In the genomic region with DNA sequence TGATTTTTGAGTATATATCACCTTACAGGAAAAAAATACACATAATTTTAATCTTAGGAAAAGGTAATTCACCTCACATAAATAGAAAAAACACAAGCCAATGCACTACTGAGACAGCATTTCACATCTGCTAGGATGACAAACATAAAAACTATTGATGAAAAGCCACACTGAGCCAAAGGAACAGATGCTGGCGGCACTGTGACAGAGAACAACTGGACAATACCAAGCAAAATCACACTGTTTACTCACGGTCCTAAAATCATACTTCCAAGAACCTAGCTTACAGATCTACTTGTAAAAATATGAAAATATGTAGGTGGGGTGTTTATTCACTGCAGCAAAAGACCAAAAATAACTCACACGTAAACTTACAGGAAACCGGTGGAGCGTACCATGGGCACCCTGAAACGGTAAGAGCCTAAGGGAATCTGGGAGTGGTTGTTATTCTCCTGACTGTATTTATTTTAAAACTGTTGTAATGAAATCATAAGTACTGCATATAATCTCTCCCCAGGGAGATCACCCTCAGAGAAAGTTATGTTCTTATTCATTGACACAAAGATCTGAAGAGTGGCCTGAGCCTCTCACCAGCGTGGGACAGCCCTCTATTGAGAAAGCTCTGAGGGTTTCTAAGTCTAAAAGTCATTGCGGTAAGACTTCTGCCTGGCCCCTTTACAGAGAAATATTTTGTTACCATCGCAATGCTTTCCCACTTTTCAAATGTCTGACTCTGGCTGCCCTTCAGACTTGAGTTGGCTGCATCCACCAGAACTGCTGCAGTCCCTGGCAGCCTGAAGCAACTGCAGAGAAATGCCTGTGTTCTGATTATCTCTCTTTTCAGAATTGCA, we compare ENCODE assay signal across 9 mouse cellular contexts. TPM values are rescaled to one million over a fixed set of nuclear protein-coding genes. Genes with fewer than 3 reads are reported as not detected.
A peak's percentile ranks its signal among the peaks of the same experiment; 100 is the strongest.
DNase-seq lines count a peak whose midpoint lies in the region; ATAC-seq and TF ChIP-seq lines count a peak whose summit lies in the region.
"Had no signal": no experiment of that assay in that cellular context is flagged by ENCODE, and none has a peak within 500 bp of the region (broad histone marks: within the 10 kb centered on the region; RNA-seq: fewer than 3 reads in every experiment).

No protein-coding gene starts in this region.

- TF ChIP-seq CTCF in forebrain, postnatal 0 days (IDR thresholded peaks at IDR 0.05; ENCODE audit: low read depth) = no peak
- TF ChIP-seq CTCF in C2C12 (IDR thresholded peaks at IDR 0.05; ENCODE audit: control insufficient read depth, insufficient read depth, insufficient read length) = no peak
- no peak for TF ChIP-seq CTCF in intestine, postnatal 0 days (IDR thresholded peaks at IDR 0.05; ENCODE audit: low read depth)

- H3K9me3 ChIP-seq in forebrain, postnatal 0 days (ENCODE audit: low read length) = no peaks in the 10 kb centered on the region
- H3K9me3 ChIP-seq in forebrain, embryonic 12.5 days = no peaks in the 10 kb centered on the region
- no peaks in the 10 kb centered on the region for H3K9me3 ChIP-seq in embryonic facial prominence, embryonic 15.5 days (replicated peaks)
- H3K9me3 ChIP-seq in intestine, postnatal 0 days (ENCODE audit: control insufficient read depth) = no peaks in the 10 kb centered on the region
- H3K9me3 ChIP-seq: liver, embryonic 13.5 days had no signal

- no peak overlapping the region for H3K9ac ChIP-seq in forebrain, postnatal 0 days
- no peak overlapping the region for H3K9ac ChIP-seq in forebrain, embryonic 12.5 days
- no peak overlapping the region for H3K9ac ChIP-seq in embryonic facial prominence, embryonic 15.5 days
- H3K9ac ChIP-seq in intestine, postnatal 0 days (ENCODE audit: low read depth, low read length) = no peak overlapping the region
- H3K9ac ChIP-seq: liver, embryonic 13.5 days had no signal

- no peak overlapping the region for H3K4me3 ChIP-seq in forebrain, postnatal 0 days (ENCODE audit: low read depth, low read length)
- no peak overlapping the region for H3K4me3 ChIP-seq in forebrain, embryonic 12.5 days (replicated peaks)
- H3K4me3 ChIP-seq in C2C12 (ENCODE audit: insufficient read depth, poor library complexity, severe bottlenecking) = no peak overlapping the region
- no peak overlapping the region for H3K4me3 ChIP-seq in embryonic facial prominence, embryonic 15.5 days (replicated peaks)
- H3K4me3 ChIP-seq in intestine, postnatal 0 days (ENCODE audit: low read depth, low read length) = no peak overlapping the region
- H3K4me3 ChIP-seq: liver, embryonic 13.5 days had no signal

- H3K36me3 ChIP-seq in forebrain, postnatal 0 days (ENCODE audit: insufficient read depth) = no peaks in the 10 kb centered on the region
- H3K36me3 ChIP-seq in forebrain, embryonic 12.5 days (replicated peaks) = no peaks in the 10 kb centered on the region
- H3K36me3 ChIP-seq in C2C12 (ENCODE audit: control insufficient read depth, insufficient read depth) = no peaks in the 10 kb centered on the region
- no peaks in the 10 kb centered on the region for H3K36me3 ChIP-seq in embryonic facial prominence, embryonic 15.5 days
- no peaks in the 10 kb centered on the region for H3K36me3 ChIP-seq in intestine, postnatal 0 days (ENCODE audit: control insufficient read depth, insufficient read depth)
- H3K36me3 ChIP-seq: liver, embryonic 13.5 days had no signal

- H3K27me3 ChIP-seq in forebrain, postnatal 0 days (ENCODE audit: insufficient read depth, low read length) = no peaks in the 10 kb centered on the region
- no peaks in the 10 kb centered on the region for H3K27me3 ChIP-seq in forebrain, embryonic 12.5 days
- H3K27me3 ChIP-seq in C2C12 (ENCODE audit: control insufficient read depth, insufficient read depth, insufficient read length) = no peaks in the 10 kb centered on the region
- no peaks in the 10 kb centered on the region for H3K27me3 ChIP-seq in embryonic facial prominence, embryonic 15.5 days
- H3K27me3 ChIP-seq in intestine, postnatal 0 days (replicated peaks; ENCODE audit: control insufficient read depth, insufficient read depth, low read length) = no peaks in the 10 kb centered on the region
- H3K27me3 ChIP-seq: liver, embryonic 13.5 days had no signal

- no peak overlapping the region for H3ac ChIP-seq in C2C12 (ENCODE audit: control insufficient read depth, insufficient read length, low read depth)

- peak; percentile 27; the same call in 1 of the 2 replicates for ATAC-seq in forebrain, postnatal 0 days
- ATAC-seq in forebrain, embryonic 12.5 days (ENCODE audit: low FRiP score) = no peak
- no peak; the same call in 1 of the 2 replicates for ATAC-seq in embryonic facial prominence, embryonic 15.5 days (ENCODE audit: insufficient number of reproducible peaks, low FRiP score, low TSS enrichment, low read depth)
- no peak for ATAC-seq in intestine, postnatal 0 days

- peak; percentile 25 for DNase-seq in forebrain, postnatal 0 days
- DNase-seq in lung, adult 18-20 months = peak; percentile 32 to 57
- no peak for DNase-seq in spleen, postnatal 14 days (ENCODE audit: low spot score in 2 of 2)
- no peak for DNase-seq in right cerebral cortex, postnatal 25 days
- DNase-seq: liver, embryonic 13.5 days had no signal

- H3K4me2 ChIP-seq in forebrain, postnatal 0 days (ENCODE audit: low read depth) = no peak overlapping the region
- no peak overlapping the region for H3K4me2 ChIP-seq in forebrain, embryonic 12.5 days
- H3K4me2 ChIP-seq in embryonic facial prominence, embryonic 15.5 days (replicated peaks) = no peak overlapping the region
- H3K4me2 ChIP-seq in intestine, postnatal 0 days (replicated peaks; ENCODE audit: low read depth) = no peak overlapping the region
- H3K4me2 ChIP-seq: liver, embryonic 13.5 days had no signal

- H3K4me1 ChIP-seq in forebrain, postnatal 0 days (ENCODE audit: insufficient read depth) = no peaks in the 10 kb centered on the region
- no peaks in the 10 kb centered on the region for H3K4me1 ChIP-seq in forebrain, embryonic 12.5 days
- H3K4me1 ChIP-seq in embryonic facial prominence, embryonic 15.5 days = no peaks in the 10 kb centered on the region
- no peaks in the 10 kb centered on the region for H3K4me1 ChIP-seq in intestine, postnatal 0 days (replicated peaks; ENCODE audit: control insufficient read depth, insufficient read depth, low read length)
- H3K4me1 ChIP-seq: liver, embryonic 13.5 days had no signal

- H3K79me3 ChIP-seq in C2C12 (ENCODE audit: low read depth) = no peaks in the 10 kb centered on the region

- 69% methylated on average over 9 of the region's 9 CpGs for WGBS in forebrain, postnatal 0 days
- WGBS in forebrain, embryonic 12.5 days = 86% methylated on average over 9 of the region's 9 CpGs
- WGBS in embryonic facial prominence, embryonic 15.5 days = 44% methylated on average over 9 of the region's 9 CpGs
- WGBS in intestine, postnatal 0 days = 58% methylated on average over 9 of the region's 9 CpGs

- H3K27ac ChIP-seq in forebrain, postnatal 0 days (ENCODE audit: low read depth, low read length) = no peak overlapping the region
- H3K27ac ChIP-seq in forebrain, embryonic 12.5 days = no peak overlapping the region
- H3K27ac ChIP-seq in embryonic facial prominence, embryonic 15.5 days (replicated peaks) = peak overlapping the region; percentile 65
- H3K27ac ChIP-seq in intestine, postnatal 0 days (ENCODE audit: low read depth, low read length) = no peak overlapping the region
- H3K27ac ChIP-seq: liver, embryonic 13.5 days had no signal

- H3K79me2 ChIP-seq in C2C12 (ENCODE audit: control insufficient read depth, insufficient read depth) = no peaks in the 10 kb centered on the region

TF ChIP-seq in C2C12, 6 proteins besides CTCF, POLR2A, EP300 and RAD21:
- TF ChIP-seq USF1 (IDR thresholded peaks at IDR 0.05; ENCODE audit: low read depth) (no peak), MYOD1 (IDR thresholded peaks at IDR 0.05; ENCODE audit: control insufficient read depth, insufficient read length, low read depth) (peak; percentile 47)

RNA-seq across cellular contexts. Expression of a gene that starts 29.4 kb away (rescaled TPM):
- total RNA-seq in forebrain, postnatal 0 days (2014; rRNA removed) = 3.5 and 4.8 TPM in 2 replicates
- 0.57 and 0.70 TPM in 2 replicates for polyA plus RNA-seq in forebrain, postnatal 0 days (2015; fragmentation: Nextera tagmentation; extraction: Ambion mirVana)
- polyA plus RNA-seq in forebrain, embryonic 12.5 days (2016; fragmentation: Nextera tagmentation; extraction: Ambion mirVana) = 3.6 and 4.0 TPM in 2 replicates
- 5.5 TPM for polyA plus RNA-seq in C2C12 (2012; fragmentation: generic; extraction: Trizol)
- 2.9 and 3.1 TPM in 2 replicates for polyA plus RNA-seq in embryonic facial prominence, embryonic 15.5 days (2015; fragmentation: Nextera tagmentation; extraction: Ambion mirVana)
- polyA plus RNA-seq in intestine, postnatal 0 days (2015; fragmentation: Nextera tagmentation; extraction: Ambion mirVana) = 1.0 and 1.2 TPM in 2 replicates

Comparison
In these comparisons a context has a peak if more than half of its experiments do, and no peak if none do; other contexts are left out.
1. DNase-seq: peak in forebrain, postnatal 0 days (single experiment) and lung, adult 18-20 months (2 of 2); none in spleen, postnatal 14 days (0 of 2) and right cerebral cortex, postnatal 25 days (single experiment).